ENCODE assay signal across 8 mouse cellular contexts in the genomic region with DNA sequence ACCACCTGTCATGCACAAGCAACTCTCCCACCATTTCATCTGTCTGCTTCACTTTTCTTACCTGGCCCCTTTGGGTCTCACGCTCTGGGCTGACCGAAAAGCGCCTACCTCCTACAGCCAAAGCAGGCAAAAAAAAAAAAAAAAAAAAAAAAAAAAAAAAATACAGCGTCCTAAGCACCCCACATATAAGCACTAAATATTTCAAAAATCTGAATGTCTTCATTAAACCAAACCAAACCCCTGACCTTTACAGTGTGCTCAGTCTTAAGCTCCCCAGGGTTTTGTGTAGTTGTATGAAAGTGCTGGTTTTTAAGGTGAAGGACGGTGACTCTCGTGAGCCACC. TPM values are rescaled to one million over a fixed set of nuclear protein-coding genes. Genes with fewer than 3 reads are reported as not detected.
A peak's percentile ranks its signal among the peaks of the same experiment; 100 is the strongest.
DNase-seq lines count a peak whose midpoint lies in the region; ATAC-seq and TF ChIP-seq lines count a peak whose summit lies in the region.

No protein-coding gene starts in this region.

- peak overlapping the region; percentile 100 for H3K27ac ChIP-seq in gastrocnemius, adult 2 months
- peak overlapping the region; percentile 97 for H3K27ac ChIP-seq in forebrain, embryonic 15.5 days (replicated peaks)
- H3K27ac ChIP-seq in liver, embryonic 15.5 days (replicated peaks): peak overlapping the region; percentile 98

- H3K36me3 ChIP-seq in E14TG2a.4 (ENCODE audit: insufficient read depth, low read length): no peaks in the 10 kb centered on the region
- H3K36me3 ChIP-seq in forebrain, embryonic 15.5 days: no peaks in the 10 kb centered on the region
- no peaks in the 10 kb centered on the region; the same call in 1 of the 2 replicates for H3K36me3 ChIP-seq in liver, embryonic 15.5 days (replicated peaks)

- H3K9me3 ChIP-seq in E14TG2a.4 (ENCODE audit: low read length): no peaks in the 10 kb centered on the region
- H3K9me3 ChIP-seq in forebrain, embryonic 15.5 days: no peaks in the 10 kb centered on the region
- H3K9me3 ChIP-seq in liver, embryonic 15.5 days (replicated peaks): no peaks in the 10 kb centered on the region

- intact Hi-C loops in gastrocnemius, adult 2 months (cut with DNase I): loop anchor here (5.0 kb wide), 3 partner anchors 48 to 133 kb away; partner anchors contain the start of gene Shprh
- intact Hi-C loops in gastrocnemius, postnatal 36 days (cut with DNase I): loop anchor here (5.0 kb wide), 1 partner anchor 83 kb away; no protein-coding TSS in a partner anchor

- TF ChIP-seq CTCF in gastrocnemius, adult 2 months (IDR thresholded peaks at IDR 0.05): no peak
- TF ChIP-seq CTCF in E14TG2a.4 (conservative IDR thresholded peaks at IDR 0.05; ENCODE audit: low read length): no peak

- DNase-seq in gastrocnemius, adult 2 months: peak; percentile 22
- DNase-seq in gastrocnemius, postnatal 36 days: no peak
- DNase-seq in right cerebral cortex, postnatal 4 days: no peak
- no peak for DNase-seq in retina, embryonic 14.5 days (ENCODE audit: low spot score)

- H3K27me3 ChIP-seq in E14TG2a.4 (ENCODE audit: insufficient read depth, low read length): no peaks in the 10 kb centered on the region
- H3K27me3 ChIP-seq in forebrain, embryonic 15.5 days: no peaks in the 10 kb centered on the region
- no peaks in the 10 kb centered on the region for H3K27me3 ChIP-seq in liver, embryonic 15.5 days

- ATAC-seq in forebrain, embryonic 15.5 days (replicated peaks): peak; percentile 20; the same call in 1 of the 2 replicates
- ATAC-seq in liver, embryonic 15.5 days (ENCODE audit: insufficient read depth): no peak
- no peak for ATAC-seq in erythroid progenitor cell, adult 5-6 weeks (replicated peaks; ENCODE audit: low FRiP score, poor library complexity, severe bottlenecking)

- H3K9ac ChIP-seq in forebrain, embryonic 15.5 days (replicated peaks): peak overlapping the region; percentile 85
- peak overlapping the region; percentile 99 for H3K9ac ChIP-seq in liver, embryonic 15.5 days

- peak overlapping the region; percentile 80 for H3K4me2 ChIP-seq in forebrain, embryonic 15.5 days (replicated peaks)
- peak overlapping the region; percentile 99 for H3K4me2 ChIP-seq in liver, embryonic 15.5 days

- WGBS in forebrain, embryonic 15.5 days: 5% methylated on average over 6 of the region's 6 CpGs
- WGBS in liver, embryonic 15.5 days (ENCODE audit: insufficient replicate concordance): 7% methylated on average over 6 of the region's 6 CpGs

- H3K4me3 ChIP-seq in gastrocnemius, adult 2 months: peak overlapping the region; percentile 95
- peak overlapping the region; percentile 91 for H3K4me3 ChIP-seq in E14TG2a.4 (replicated peaks; ENCODE audit: low read length)
- peak overlapping the region; percentile 97 for H3K4me3 ChIP-seq in forebrain, embryonic 15.5 days
- H3K4me3 ChIP-seq in liver, embryonic 15.5 days (replicated peaks): peak overlapping the region; percentile 97

- H3K4me1 ChIP-seq in E14TG2a.4 (replicated peaks; ENCODE audit: low read depth, low read length): peaks cover 32% of the 10 kb centered on the region
- peaks cover 16% of the 10 kb centered on the region for H3K4me1 ChIP-seq in forebrain, embryonic 15.5 days
- H3K4me1 ChIP-seq in liver, embryonic 15.5 days (replicated peaks): peaks cover 26% of the 10 kb centered on the region

RNA-seq across cellular contexts. Expression of gene Fbxo30, which starts 0.9 kb away (rescaled TPM):
- 10 to 100 TPM; 15.6 to 17.2 TPM for total RNA-seq in gastrocnemius, adult 2 months (2021)
- 10 to 100 TPM; 13.3 to 15.3 TPM for total RNA-seq in gastrocnemius, postnatal 36 days (2021)
- 27.7 and 27.9 TPM in 2 replicates for polyA plus RNA-seq in forebrain, embryonic 15.5 days (2015; fragmentation: Nextera tagmentation; extraction: Ambion mirVana)
- polyA plus RNA-seq in liver, embryonic 15.5 days (2015; fragmentation: Nextera tagmentation; extraction: Ambion mirVana): 59.4 and 63.5 TPM in 2 replicates
- 46.5 and 62.9 TPM in 2 replicates for total RNA-seq in erythroid progenitor cell, adult 5-6 weeks (2015; ENCODE audit: low replicate concordance)
- total RNA-seq in erythroid progenitor cell, adult 5-6 weeks (2017; ENCODE audit: low replicate concordance): 56.7 and 89.3 TPM in 2 replicates
